Mouse (Mus musculus): ENCODE results near the gene Dpt.

GRCm38 (mm10) chr1:164786165-164786564 lies 10.3 kb upstream of the Dpt start:
- TF ChIP-seq TAL1 (conservative IDR thresholded peaks at IDR 0.05; ENCODE audit: low read depth, low read length) (no peak), CTCF (IDR thresholded peaks at IDR 0.05; ENCODE audit: low read depth, low read length) (no peak)
